Mouse (Mus musculus): ENCODE data around the gene Rell1.
A peak's percentile ranks its signal among the peaks of the same experiment; 100 is the strongest.

Gene Rell1

GRCm38 (mm10) chr5:63952039-63952438, 16.7 kb downstream of the Rell1 start:
- DNase-seq (ENCODE audit: low read depth, low spot score), result no peak

GRCm38 (mm10) chr5:63951421-63951911, 17.2 kb downstream of the Rell1 start:
- DNase-seq (ENCODE audit: low read depth, low spot score), result no peak

- DNase-seq (ENCODE audit: low read depth, low spot score), result no peak
Observed at GRCm38 (mm10) chr5:63949195-63949594, 19.5 kb downstream of the Rell1 start.

- DNase-seq (ENCODE audit: low read depth, low spot score), result no peak
Observed at GRCm38 (mm10) chr5:63947526-63947925, 21.2 kb downstream of the Rell1 start.

GRCm38 (mm10) chr5:63943291-63943690, 25.4 kb downstream of the Rell1 start:
- no peak for DNase-seq (ENCODE audit: low read depth, low spot score)

GRCm38 (mm10) chr5:63941891-63942290, 26.8 kb downstream of the Rell1 start:
- no peak for DNase-seq (ENCODE audit: low read depth, low spot score)

- no peak for DNase-seq (ENCODE audit: low read depth, low spot score)
Observed at GRCm38 (mm10) chr5:63938575-63938974, 30.1 kb downstream of the Rell1 start.

GRCm38 (mm10) chr5:63936740-63937139, 32.0 kb downstream of the Rell1 start:
- DNase-seq (ENCODE audit: low read depth, low spot score), result no peak

GRCm38 (mm10) chr5:63935581-63935980, 33.1 kb downstream of the Rell1 start:
- DNase-seq (ENCODE audit: low read depth, low spot score), result no peak

GRCm38 (mm10) chr5:63932829-63933228, 35.9 kb downstream of the Rell1 start:
- no peak for DNase-seq (ENCODE audit: low read depth, low spot score)

- DNase-seq (ENCODE audit: low read depth, low spot score), result no peak
Observed at GRCm38 (mm10) chr5:63930824-63931358, 37.8 kb downstream of the Rell1 start.

- no peak for DNase-seq (ENCODE audit: low read depth, low spot score)
Observed at GRCm38 (mm10) chr5:63925035-63925628, 43.6 kb downstream of the Rell1 start.

GRCm38 (mm10) chr5:63923305-63924025, 45.2 kb downstream of the Rell1 start:
- DNase-seq (ENCODE audit: low read depth, low spot score), result no peak

- no peak for DNase-seq (ENCODE audit: low read depth, low spot score)
Observed at GRCm38 (mm10) chr5:63918201-63918600, 50.5 kb downstream of the Rell1 start.

- no peak for DNase-seq (ENCODE audit: low read depth, low spot score)
Observed at GRCm38 (mm10) chr5:63916457-63917139, 52.1 kb downstream of the Rell1 start.

GRCm38 (mm10) chr5:63914896-63915295, 53.8 kb downstream of the Rell1 start:
- DNase-seq (ENCODE audit: low read depth, low spot score), result no peak

GRCm38 (mm10) chr5:63910171-63910960, 58.3 kb downstream of the Rell1 start:
- no peak for DNase-seq (ENCODE audit: low read depth, low spot score)

- DNase-seq (ENCODE audit: low read depth, low spot score), result no peak
Observed at GRCm38 (mm10) chr5:63907513-63907912, 61.2 kb downstream of the Rell1 start.

GRCm38 (mm10) chr5:63906149-63907093, 62.3 kb downstream of the Rell1 start:
- peak; percentile 80 for DNase-seq (ENCODE audit: low read depth, low spot score)

GRCm38 (mm10) chr5:63903329-63903728, 65.4 kb downstream of the Rell1 start:
- no peak for DNase-seq (ENCODE audit: low read depth, low spot score)

- DNase-seq (ENCODE audit: low read depth, low spot score), result no peak
Observed at GRCm38 (mm10) chr5:63897820-63898110, 70.9 kb downstream of the Rell1 start.
